Mouse (Mus musculus) CH12F3 (cell line): ENCODE data around the gene Samhd1.

Experiments used
- in situ Hi-C: fragments of 300-500 bp; cut with MboI; formaldehyde crosslinking; loops from 2 replicates; pipeline ENCODE4 v1.14.3; 2020; ENCODE audit warnings: low sequenced_read_pairs

Samhd1 gene

GRCm38 (mm10) chr2:157057758-157058157 lies 77.3 kb downstream of the Samhd1 start:
- in situ Hi-C loops, result no loop called here

GRCm38 (mm10) chr2:157057186-157057585 lies 77.9 kb downstream of the Samhd1 start:
- in situ Hi-C loops, result no loop called here

- in situ Hi-C loops, result no loop called here
Observed at GRCm38 (mm10) chr2:157055721-157056120, 79.3 kb downstream of the Samhd1 start.

GRCm38 (mm10) chr2:157054816-157055215 lies 80.2 kb downstream of the Samhd1 start:
- in situ Hi-C loops, result no loop called here

- in situ Hi-C loops, result no loop called here
Observed at GRCm38 (mm10) chr2:157054297-157054696, 80.8 kb downstream of the Samhd1 start.

GRCm38 (mm10) chr2:157053787-157054186 lies 81.3 kb downstream of the Samhd1 start:
- in situ Hi-C loops, result no loop called here

GRCm38 (mm10) chr2:157053124-157053523 lies 81.9 kb downstream of the Samhd1 start:
- in situ Hi-C loops, result no loop called here

- in situ Hi-C loops, result no loop called here
Observed at GRCm38 (mm10) chr2:157052448-157052847, 82.6 kb downstream of the Samhd1 start.

GRCm38 (mm10) chr2:157049831-157050243 lies 85.2 kb downstream of the Samhd1 start:
- in situ Hi-C loops, result no loop called here

- in situ Hi-C loops, result no loop called here
Observed at GRCm38 (mm10) chr2:157048395-157049181, 86.5 kb downstream of the Samhd1 start.
